Mouse (Mus musculus): ENCODE measurements at regions not wholly inside any gene's neighbourhood (a gene's known extent, or its start where the extent isn't known, plus 50 kb on each side); places are given as distances from the start of the nearest gene placed in this dataset.

DNA sequence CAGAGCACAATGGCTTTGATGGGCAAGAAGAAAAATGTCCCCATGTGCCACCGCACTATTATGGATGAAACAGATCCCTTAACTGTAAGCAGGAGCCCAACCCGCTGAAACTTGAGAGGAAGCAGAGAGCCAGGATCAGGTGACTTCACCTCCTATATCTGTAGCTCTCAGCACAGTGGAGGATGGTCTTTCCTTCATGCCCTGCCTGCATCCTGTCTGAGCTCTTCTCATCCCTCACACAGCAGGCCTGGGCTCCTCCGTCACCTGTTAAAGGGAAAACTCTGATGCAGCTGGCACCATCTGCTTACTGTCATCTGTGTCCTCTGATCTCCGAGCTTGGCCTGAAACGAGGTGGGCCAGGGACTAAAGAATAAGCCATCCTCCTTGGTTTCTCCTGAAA lies 224.8 kb upstream of the Elac2 start:
- H3K4me2 ChIP-seq (ENCODE audit: low read depth) = no peak overlapping the region
- TF ChIP-seq USF1 (IDR thresholded peaks at IDR 0.05; ENCODE audit: low read depth) (no peak), POLR2AphosphoS2 (IDR thresholded peaks at IDR 0.05; ENCODE audit: insufficient read length, low read depth) (no peak), MYOD1 (IDR thresholded peaks at IDR 0.05; ENCODE audit: control insufficient read depth in 1 of 3, insufficient read length in 2 of 3, low read depth in 2 of 3) (no peak), POLR2A (IDR thresholded peaks at IDR 0.05; ENCODE audit: insufficient read length, low read depth) (no peak), REST (IDR thresholded peaks at IDR 0.05; ENCODE audit: insufficient read depth, insufficient read length) (no peak), SRF (IDR thresholded peaks at IDR 0.05; ENCODE audit: control insufficient read depth, insufficient read length, low read depth) (no peak), CEBPB (IDR thresholded peaks at IDR 0.05; ENCODE audit: insufficient read depth, poor library complexity, severe bottlenecking) (no peak), E2F4 (IDR thresholded peaks at IDR 0.05; ENCODE audit: insufficient read depth) (no peak), TCF3 (IDR thresholded peaks at IDR 0.05; ENCODE audit: insufficient read length, low read depth) (no peak), TCF12 (IDR thresholded peaks at IDR 0.05; ENCODE audit: insufficient read depth, poor library complexity, severe bottlenecking) (no peak)

GRCm38 (mm10) chr11:64755563-64755962 lies 223.3 kb upstream of the Elac2 start:
- no peaks in the 10 kb centered on the region for H3K36me3 ChIP-seq (ENCODE audit: control insufficient read depth, insufficient read depth)
- no peak overlapping the region for H3K4me2 ChIP-seq (ENCODE audit: low read depth)
- no peak overlapping the region for H3K4me3 ChIP-seq
- no peaks in the 10 kb centered on the region for H3K27me3 ChIP-seq (ENCODE audit: control insufficient read depth, insufficient read depth, insufficient read length)
- H3K79me2 ChIP-seq (ENCODE audit: control insufficient read depth, insufficient read depth) = no peaks in the 10 kb centered on the region
- no peak overlapping the region for H3ac ChIP-seq (ENCODE audit: control insufficient read depth, insufficient read length)
- no peak for TF ChIP-seq POLR2AphosphoS2 (IDR thresholded peaks at IDR 0.05; ENCODE audit: insufficient read length, low read depth)
- TF ChIP-seq POLR2A (IDR thresholded peaks at IDR 0.05; ENCODE audit: insufficient read length, low read depth) = no peak
- TF ChIP-seq REST (IDR thresholded peaks at IDR 0.05; ENCODE audit: insufficient read depth, insufficient read length) = no peak
- TF ChIP-seq MYOD1 (IDR thresholded peaks at IDR 0.05; ENCODE audit: control insufficient read depth in 1 of 3, insufficient read length in 2 of 3, low read depth in 2 of 3) = no peak
- TF ChIP-seq MAX (IDR thresholded peaks at IDR 0.05; ENCODE audit: low read depth) = no peak
- TF ChIP-seq MYOG (IDR thresholded peaks at IDR 0.05; ENCODE audit: control insufficient read depth in 1 of 3, insufficient read depth in 1 of 3, insufficient read length in 2 of 3, low read depth in 2 of 3) = no peak
- no peak for TF ChIP-seq E2F4 (IDR thresholded peaks at IDR 0.05; ENCODE audit: insufficient read depth)
- TF ChIP-seq SRF (IDR thresholded peaks at IDR 0.05; ENCODE audit: control insufficient read depth, insufficient read length, low read depth) = no peak
- TF ChIP-seq CEBPB (IDR thresholded peaks at IDR 0.05; ENCODE audit: insufficient read depth, poor library complexity, severe bottlenecking) = no peak

More for the DNA sequence above, 224.8 kb upstream of the Elac2 start:
- no peaks in the 10 kb centered on the region for H3K36me3 ChIP-seq (ENCODE audit: control insufficient read depth, insufficient read depth)
- no peak overlapping the region for H3ac ChIP-seq (ENCODE audit: control insufficient read depth, insufficient read length)
- no peaks in the 10 kb centered on the region for H3K79me2 ChIP-seq (ENCODE audit: control insufficient read depth, insufficient read depth)
- H3K4me3 ChIP-seq = no peak overlapping the region
- no peaks in the 10 kb centered on the region for H3K27me3 ChIP-seq (ENCODE audit: control insufficient read depth, insufficient read depth, insufficient read length)

DNA sequence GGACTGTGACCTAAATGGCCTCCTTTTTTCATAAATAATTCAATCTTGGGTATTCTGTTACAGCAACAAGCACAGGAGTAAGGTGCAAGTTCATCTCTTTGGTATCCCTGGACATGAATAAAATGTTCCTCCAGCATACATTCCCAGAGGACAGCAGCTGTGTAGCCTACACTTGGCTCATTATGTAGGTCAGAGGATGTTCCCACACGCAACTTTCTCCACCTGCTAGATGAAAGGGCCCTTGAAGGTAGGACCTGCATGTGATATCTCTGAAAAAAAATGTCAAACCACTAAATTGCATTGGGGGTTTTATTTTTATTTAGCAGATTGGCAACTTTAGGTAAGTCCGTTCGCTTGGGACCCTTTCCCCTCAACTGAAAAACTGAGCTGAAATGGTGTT lies 218.2 kb upstream of the Elac2 start:
- Histone ChIP-seq H3ac (ENCODE audit: control insufficient read depth, insufficient read length) (no peak overlapping the region), H3K36me3 (ENCODE audit: control insufficient read depth, insufficient read depth) (no peaks in the 10 kb centered on the region), H3K4me2 (ENCODE audit: low read depth) (no peak overlapping the region), H3K79me2 (ENCODE audit: control insufficient read depth, insufficient read depth) (no peaks in the 10 kb centered on the region), H3K4me3 (no peak overlapping the region), H3K27me3 (ENCODE audit: control insufficient read depth, insufficient read depth, insufficient read length) (no peaks in the 10 kb centered on the region)
- TF ChIP-seq SRF (IDR thresholded peaks at IDR 0.05; ENCODE audit: control insufficient read depth, insufficient read length, low read depth) (no peak), TCF12 (IDR thresholded peaks at IDR 0.05; ENCODE audit: insufficient read depth, poor library complexity, severe bottlenecking) (no peak), REST (IDR thresholded peaks at IDR 0.05; ENCODE audit: insufficient read depth, insufficient read length) (no peak), POLR2AphosphoS2 (IDR thresholded peaks at IDR 0.05; ENCODE audit: insufficient read length, low read depth) (no peak), E2F4 (IDR thresholded peaks at IDR 0.05; ENCODE audit: insufficient read depth) (no peak), POLR2A (IDR thresholded peaks at IDR 0.05; ENCODE audit: insufficient read length, low read depth) (no peak), CEBPB (IDR thresholded peaks at IDR 0.05; ENCODE audit: insufficient read depth, poor library complexity, severe bottlenecking) (no peak), MYOD1 (IDR thresholded peaks at IDR 0.05; ENCODE audit: control insufficient read depth in 1 of 3, insufficient read length in 2 of 3, low read depth in 2 of 3) (no peak), USF1 (IDR thresholded peaks at IDR 0.05; ENCODE audit: low read depth) (no peak), MYOG (IDR thresholded peaks at IDR 0.05; ENCODE audit: control insufficient read depth in 1 of 3, insufficient read depth in 1 of 3, insufficient read length in 2 of 3, low read depth in 2 of 3) (no peak), MAX (IDR thresholded peaks at IDR 0.05; ENCODE audit: low read depth) (no peak), TCF3 (IDR thresholded peaks at IDR 0.05; ENCODE audit: insufficient read length, low read depth) (no peak)

DNA sequence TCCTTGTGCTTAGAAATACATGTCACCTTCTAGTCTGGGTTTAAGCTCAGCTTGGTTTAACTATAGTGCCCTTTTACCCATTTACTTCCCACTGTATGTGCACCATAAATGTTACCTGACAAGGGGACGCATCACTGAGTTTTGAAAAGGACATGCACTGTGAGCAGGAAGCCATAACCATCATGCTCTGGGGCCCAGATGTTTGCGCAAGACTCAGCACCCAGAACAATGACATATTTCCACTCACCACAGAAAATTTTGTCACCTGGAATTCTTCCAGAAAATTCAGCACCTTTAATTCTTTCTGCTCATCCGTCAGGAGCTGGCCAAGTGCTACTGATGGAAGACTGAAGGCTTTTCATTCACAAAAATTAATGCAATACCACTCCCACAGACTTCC lies 216.1 kb upstream of the Elac2 start:
- no peaks in the 10 kb centered on the region for H3K79me2 ChIP-seq (ENCODE audit: control insufficient read depth, insufficient read depth)
- H3K27me3 ChIP-seq (ENCODE audit: control insufficient read depth, insufficient read depth, insufficient read length) = no peaks in the 10 kb centered on the region
- no peak for TF ChIP-seq E2F4 (IDR thresholded peaks at IDR 0.05; ENCODE audit: insufficient read depth)
- 0 out of 2 replicates have a peak, but pooled peaks have one; percentile 45 for TF ChIP-seq CEBPB (IDR thresholded peaks at IDR 0.05; ENCODE audit: insufficient read depth, poor library complexity, severe bottlenecking)
- TF ChIP-seq POLR2AphosphoS2 (IDR thresholded peaks at IDR 0.05; ENCODE audit: insufficient read length, low read depth) = no peak
- no peaks in the 10 kb centered on the region for H3K36me3 ChIP-seq (ENCODE audit: control insufficient read depth, insufficient read depth)
- no peak overlapping the region for H3ac ChIP-seq (ENCODE audit: control insufficient read depth, insufficient read length)
- H3K4me2 ChIP-seq (ENCODE audit: low read depth) = no peak overlapping the region
- H3K4me3 ChIP-seq = no peak overlapping the region

- Histone ChIP-seq H3K4me3 (no peak overlapping the region), H3ac (ENCODE audit: control insufficient read depth, insufficient read length) (no peak overlapping the region), H3K4me2 (ENCODE audit: low read depth) (no peak overlapping the region), H3K27me3 (ENCODE audit: control insufficient read depth, insufficient read depth, insufficient read length) (no peaks in the 10 kb centered on the region), H3K79me2 (ENCODE audit: control insufficient read depth, insufficient read depth) (no peaks in the 10 kb centered on the region), H3K36me3 (ENCODE audit: control insufficient read depth, insufficient read depth) (no peaks in the 10 kb centered on the region)
- TF ChIP-seq POLR2A (IDR thresholded peaks at IDR 0.05; ENCODE audit: insufficient read length, low read depth) (no peak), SRF (IDR thresholded peaks at IDR 0.05; ENCODE audit: control insufficient read depth, insufficient read length, low read depth) (no peak), POLR2AphosphoS2 (IDR thresholded peaks at IDR 0.05; ENCODE audit: insufficient read length, low read depth) (no peak), E2F4 (IDR thresholded peaks at IDR 0.05; ENCODE audit: insufficient read depth) (no peak), USF1 (IDR thresholded peaks at IDR 0.05; ENCODE audit: low read depth) (no peak), MAX (IDR thresholded peaks at IDR 0.05; ENCODE audit: low read depth) (no peak), TCF12 (IDR thresholded peaks at IDR 0.05; ENCODE audit: insufficient read depth, poor library complexity, severe bottlenecking) (no peak), MYOG (IDR thresholded peaks at IDR 0.05; ENCODE audit: control insufficient read depth in 1 of 3, insufficient read depth in 1 of 3, insufficient read length in 2 of 3, low read depth in 2 of 3) (no peak), TCF3 (IDR thresholded peaks at IDR 0.05; ENCODE audit: insufficient read length, low read depth) (no peak)
Measured at GRCm38 (mm10) chr11:64764056-64764455, 214.8 kb upstream of the Elac2 start.

Measured in myocyte (in vitro differentiated cells).